Mouse (Mus musculus): ENCODE measurements at regions not wholly inside any gene's neighbourhood (a gene's known extent, or its start where the extent isn't known, plus 50 kb on each side); places are given as distances from the start of the nearest gene placed in this dataset.

DNA sequence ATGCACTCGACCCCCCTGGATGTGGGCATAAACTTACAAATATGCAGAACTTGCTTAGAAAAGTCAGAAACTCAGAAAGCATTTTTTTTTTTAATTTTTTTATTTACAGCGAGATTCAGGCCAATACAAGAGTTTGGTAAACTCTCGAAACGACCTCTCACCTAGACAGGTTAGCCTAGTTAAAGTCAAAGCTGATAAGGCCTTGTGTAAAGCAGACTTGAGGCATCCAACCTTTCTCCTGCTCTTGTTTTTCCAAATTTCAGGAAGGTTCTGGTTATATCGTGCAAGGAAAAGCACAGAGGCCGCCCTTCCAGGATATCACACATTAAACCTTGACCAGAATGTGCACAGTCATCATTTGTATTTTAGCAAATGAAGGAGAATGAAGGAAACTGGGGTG is 315.8 kb downstream of the Etnk1 start:
- no peak overlapping the region for H3K4me2 ChIP-seq (replicated peaks)
- H3K9ac ChIP-seq, result no peak overlapping the region
- DNase-seq (ENCODE audit: low spot score) (no peak), ATAC-seq (ENCODE audit: low FRiP score) (no peak)
- H3K36me3 ChIP-seq (replicated peaks; ENCODE audit: control insufficient read depth, insufficient read depth), result no peaks in the 10 kb centered on the region
- no peaks in the 10 kb centered on the region for H3K9me3 ChIP-seq (ENCODE audit: control insufficient read depth, low read length)
- no peak overlapping the region for H3K27ac ChIP-seq
- H3K27me3 ChIP-seq (ENCODE audit: control insufficient read depth, insufficient read depth, low read length), result no peaks in the 10 kb centered on the region
- no peaks in the 10 kb centered on the region for H3K4me1 ChIP-seq (replicated peaks; ENCODE audit: control insufficient read depth, insufficient read depth, low read length)
- WGBS, result 89% methylated on average over 6 of the region's 6 CpGs
- H3K4me3 ChIP-seq (replicated peaks; ENCODE audit: low read length), result no peak overlapping the region

DNA sequence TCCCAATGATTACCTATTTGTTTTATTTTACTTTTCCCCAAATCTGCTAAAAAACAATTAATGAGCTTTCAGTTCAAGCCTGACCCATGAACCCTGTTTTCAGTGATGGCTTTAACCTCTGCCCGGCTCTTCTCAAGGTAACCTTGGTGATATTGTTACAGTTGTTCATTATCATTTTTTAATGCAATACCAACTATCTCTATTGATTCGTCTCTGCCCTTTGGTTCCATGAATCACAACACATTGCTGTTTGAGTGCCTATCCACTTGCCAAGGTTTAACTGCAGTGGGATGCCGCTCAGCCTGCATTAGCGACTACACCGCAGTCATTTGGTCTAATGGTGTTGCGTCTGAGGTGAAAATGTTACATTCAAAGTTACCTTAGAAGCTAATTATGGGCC is 317.9 kb downstream of the Etnk1 start:
- H3K27ac ChIP-seq, result no peak overlapping the region
- DNase-seq (ENCODE audit: low spot score) (no peak), ATAC-seq (ENCODE audit: low FRiP score) (no peak)
- no peak overlapping the region for H3K4me2 ChIP-seq (replicated peaks)
- H3K27me3 ChIP-seq (ENCODE audit: control insufficient read depth, insufficient read depth, low read length), result no peaks in the 10 kb centered on the region
- WGBS, result 88% methylated on average over 6 of the region's 6 CpGs
- no peaks in the 10 kb centered on the region for H3K36me3 ChIP-seq (replicated peaks; ENCODE audit: control insufficient read depth, insufficient read depth)
- H3K4me1 ChIP-seq (replicated peaks; ENCODE audit: control insufficient read depth, insufficient read depth, low read length), result no peaks in the 10 kb centered on the region
- H3K9me3 ChIP-seq (ENCODE audit: control insufficient read depth, low read length), result no peaks in the 10 kb centered on the region
- no peak overlapping the region for H3K9ac ChIP-seq
- H3K4me3 ChIP-seq (replicated peaks; ENCODE audit: low read length), result no peak overlapping the region

DNA sequence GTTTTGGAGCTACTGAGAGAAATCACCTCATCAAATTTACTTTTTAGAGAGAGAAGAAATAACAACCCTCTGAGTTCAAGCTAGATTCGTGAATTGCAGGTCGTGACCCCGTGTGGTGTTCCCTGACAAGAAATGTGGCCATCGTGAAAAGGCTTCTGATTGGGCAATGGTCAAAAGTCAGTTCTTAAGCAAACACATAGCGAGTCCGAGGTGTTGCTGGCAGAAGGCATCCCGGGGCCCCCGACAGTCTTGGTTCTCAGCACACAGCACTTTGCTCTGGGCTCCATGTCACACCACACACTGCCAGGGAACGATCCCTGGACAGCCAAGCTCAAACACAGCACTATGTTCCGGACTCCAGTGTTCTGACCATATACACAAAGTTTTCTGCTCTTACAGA is 320.0 kb downstream of the Etnk1 start:
- Histone ChIP-seq H3K27ac (no peak overlapping the region), H3K4me1 (replicated peaks; ENCODE audit: control insufficient read depth, insufficient read depth, low read length) (no peaks in the 10 kb centered on the region), H3K9ac (no peak overlapping the region), H3K4me3 (replicated peaks; ENCODE audit: low read length) (no peak overlapping the region), H3K9me3 (ENCODE audit: control insufficient read depth, low read length) (no peaks in the 10 kb centered on the region), H3K27me3 (ENCODE audit: control insufficient read depth, insufficient read depth, low read length) (no peaks in the 10 kb centered on the region), H3K36me3 (replicated peaks; ENCODE audit: control insufficient read depth, insufficient read depth) (no peaks in the 10 kb centered on the region), H3K4me2 (replicated peaks) (no peak overlapping the region)
- ATAC-seq (ENCODE audit: low FRiP score), result no peak
- DNase-seq (ENCODE audit: low spot score), result no peak
- 84% methylated on average over 10 of the region's 10 CpGs for WGBS

DNA sequence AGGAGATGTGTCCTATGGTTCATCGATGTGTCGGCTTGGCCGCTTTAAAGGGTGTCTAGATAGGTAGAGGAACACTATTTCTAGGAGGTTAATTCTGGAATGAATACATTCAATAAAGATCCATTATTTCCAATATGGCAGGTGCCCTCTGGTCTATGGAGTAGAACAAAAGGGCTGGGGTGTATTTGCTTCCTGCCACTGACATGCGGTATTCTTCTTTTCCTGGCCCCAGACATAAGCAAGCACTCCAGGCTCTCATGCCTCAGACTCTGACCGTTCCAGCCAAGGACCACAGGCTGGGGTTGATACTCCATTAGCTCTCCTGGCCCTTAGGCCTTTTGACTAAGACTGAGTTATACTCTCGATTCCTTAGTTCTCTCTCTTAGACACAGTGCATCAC is 323.0 kb downstream of the Etnk1 start:
- 97% methylated on average over 6 of the region's 6 CpGs for WGBS
- no peak for ATAC-seq (ENCODE audit: low FRiP score)
- Histone ChIP-seq H3K27ac (no peak overlapping the region), H3K9ac (no peak overlapping the region), H3K4me3 (replicated peaks; ENCODE audit: low read length) (no peak overlapping the region), H3K36me3 (replicated peaks; ENCODE audit: control insufficient read depth, insufficient read depth) (no peaks in the 10 kb centered on the region), H3K9me3 (ENCODE audit: control insufficient read depth, low read length) (peaks cover 5% of the 10 kb centered on the region; the same call in 1 of the 2 replicates), H3K4me1 (replicated peaks; ENCODE audit: control insufficient read depth, insufficient read depth, low read length) (no peaks in the 10 kb centered on the region), H3K27me3 (ENCODE audit: control insufficient read depth, insufficient read depth, low read length) (no peaks in the 10 kb centered on the region), H3K4me2 (replicated peaks) (no peak overlapping the region)
- DNase-seq (ENCODE audit: low spot score), result no peak

DNA sequence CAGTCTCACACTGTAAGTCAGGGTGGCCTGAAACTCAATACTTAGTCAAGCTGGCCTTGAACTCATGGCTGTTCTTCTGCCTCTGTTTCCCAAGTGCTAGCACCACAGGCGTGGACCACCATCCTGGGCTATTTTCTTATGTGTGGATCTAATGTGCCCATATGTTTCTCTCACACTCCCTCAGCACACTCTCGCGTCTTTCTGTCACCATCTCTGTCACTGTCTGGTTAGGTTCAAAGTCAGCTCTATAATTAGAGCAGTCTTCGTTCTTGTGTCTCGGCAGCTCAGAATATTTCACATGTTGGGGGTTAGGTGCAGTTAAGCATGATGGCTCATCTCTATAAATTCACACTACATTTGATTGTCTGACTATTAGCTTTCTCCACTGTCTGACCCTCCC is 324.4 kb downstream of the Etnk1 start:
- Histone ChIP-seq H3K4me1 (replicated peaks; ENCODE audit: control insufficient read depth, insufficient read depth, low read length) (no peaks in the 10 kb centered on the region), H3K4me2 (replicated peaks) (no peak overlapping the region), H3K4me3 (replicated peaks; ENCODE audit: low read length) (no peak overlapping the region), H3K9me3 (ENCODE audit: control insufficient read depth, low read length) (peaks cover 5% of the 10 kb centered on the region; the same call in 1 of the 2 replicates), H3K27me3 (ENCODE audit: control insufficient read depth, insufficient read depth, low read length) (no peaks in the 10 kb centered on the region), H3K36me3 (replicated peaks; ENCODE audit: control insufficient read depth, insufficient read depth) (no peaks in the 10 kb centered on the region), H3K27ac (no peak overlapping the region), H3K9ac (no peak overlapping the region)
- no peak for DNase-seq (ENCODE audit: low spot score)
- WGBS, result 89% methylated on average over 5 of the region's 5 CpGs
- ATAC-seq (ENCODE audit: low FRiP score), result no peak

DNA sequence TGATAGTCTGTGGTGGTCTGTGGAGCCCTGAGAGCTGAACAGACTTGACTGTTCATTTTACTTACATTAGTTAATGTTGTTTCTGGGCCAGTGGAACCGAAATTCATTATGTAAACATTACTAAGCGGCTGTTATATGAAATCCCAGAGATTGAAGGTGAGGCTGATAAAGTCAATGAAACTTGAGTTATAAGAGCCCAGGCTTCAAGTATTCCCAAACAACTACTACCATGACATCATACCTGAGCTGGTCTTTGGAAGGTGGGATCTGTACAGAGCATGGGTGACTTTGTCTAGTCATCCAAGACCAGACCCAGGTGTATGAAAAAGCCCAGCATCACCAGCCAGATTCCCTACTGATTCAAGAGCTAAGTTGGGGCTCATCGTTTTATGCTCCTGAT is 326.5 kb downstream of the Etnk1 start:
- H3K4me1 ChIP-seq (replicated peaks; ENCODE audit: control insufficient read depth, insufficient read depth, low read length), result 0 out of 2 replicates have a peak, but pooled peaks cover under 1% of the 10 kb centered on the region
- H3K36me3 ChIP-seq (replicated peaks; ENCODE audit: control insufficient read depth, insufficient read depth), result no peaks in the 10 kb centered on the region
- peaks cover 5% of the 10 kb centered on the region; the same call in 1 of the 2 replicates for H3K9me3 ChIP-seq (ENCODE audit: control insufficient read depth, low read length)
- ATAC-seq (ENCODE audit: low FRiP score) (no peak), DNase-seq (ENCODE audit: low spot score) (no peak)
- H3K9ac ChIP-seq, result no peak overlapping the region
- H3K27ac ChIP-seq, result no peak overlapping the region
- H3K4me3 ChIP-seq (replicated peaks; ENCODE audit: low read length), result no peak overlapping the region
- H3K4me2 ChIP-seq (replicated peaks), result no peak overlapping the region
- H3K27me3 ChIP-seq (ENCODE audit: control insufficient read depth, insufficient read depth, low read length), result no peaks in the 10 kb centered on the region
- WGBS, result 97% methylated on average over 3 of the region's 3 CpGs

DNA sequence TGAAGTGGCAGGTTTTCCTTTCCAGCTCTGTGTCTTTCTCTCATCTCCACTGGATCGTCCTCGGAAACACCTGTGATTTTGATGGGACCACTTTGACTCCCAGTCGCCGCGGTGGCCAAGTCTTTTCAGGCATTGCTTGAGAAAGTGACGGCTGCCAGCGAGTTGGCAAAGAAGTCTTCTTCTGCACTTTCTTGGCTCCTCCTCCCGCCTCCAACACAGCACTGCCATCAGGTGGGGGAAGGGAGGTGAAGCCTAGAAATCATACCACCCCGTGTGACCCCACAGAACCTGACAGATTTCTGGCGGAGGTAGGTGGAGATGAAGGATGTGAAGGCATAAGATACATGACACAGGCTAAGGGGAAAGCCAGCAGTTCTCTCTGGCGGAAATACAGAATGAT is 327.3 kb downstream of the Etnk1 start:
- H3K4me1 ChIP-seq (replicated peaks; ENCODE audit: control insufficient read depth, insufficient read depth, low read length), result 0 out of 2 replicates have a peak, but pooled peaks cover 3% of the 10 kb centered on the region
- H3K4me3 ChIP-seq (replicated peaks; ENCODE audit: low read length), result no peak overlapping the region
- no peak overlapping the region for H3K4me2 ChIP-seq (replicated peaks)
- no peak for DNase-seq (ENCODE audit: low spot score)
- 90% methylated on average over 11 of the region's 11 CpGs for WGBS
- ATAC-seq (ENCODE audit: low FRiP score), result no peak
- H3K27me3 ChIP-seq (ENCODE audit: control insufficient read depth, insufficient read depth, low read length), result no peaks in the 10 kb centered on the region
- peaks cover 5% of the 10 kb centered on the region; the same call in 1 of the 2 replicates for H3K9me3 ChIP-seq (ENCODE audit: control insufficient read depth, low read length)
- H3K36me3 ChIP-seq (replicated peaks; ENCODE audit: control insufficient read depth, insufficient read depth), result no peaks in the 10 kb centered on the region
- H3K9ac ChIP-seq, result no peak overlapping the region
- H3K27ac ChIP-seq, result no peak overlapping the region

DNA sequence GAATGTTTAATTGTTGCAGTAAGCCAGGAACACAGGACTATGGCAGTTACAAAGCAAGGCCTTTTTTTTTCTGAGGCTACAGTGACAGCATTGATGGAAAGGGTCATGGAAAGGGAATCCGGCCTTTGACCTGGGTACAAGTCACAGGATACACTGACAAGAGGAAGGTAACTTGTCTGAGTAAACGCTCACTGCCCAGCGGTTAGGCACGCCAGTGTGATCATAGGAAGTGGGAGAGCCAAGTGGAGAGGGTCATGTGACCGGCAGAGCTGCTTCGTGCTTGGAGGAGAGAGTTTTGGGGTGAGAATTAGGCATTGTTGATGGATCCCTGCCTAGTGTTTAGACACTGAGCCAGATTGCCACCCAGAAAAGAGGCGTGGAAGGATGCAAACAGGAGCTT is 327.9 kb downstream of the Etnk1 start:
- WGBS, result 71% methylated on average over 7 of the region's 7 CpGs

DNA sequence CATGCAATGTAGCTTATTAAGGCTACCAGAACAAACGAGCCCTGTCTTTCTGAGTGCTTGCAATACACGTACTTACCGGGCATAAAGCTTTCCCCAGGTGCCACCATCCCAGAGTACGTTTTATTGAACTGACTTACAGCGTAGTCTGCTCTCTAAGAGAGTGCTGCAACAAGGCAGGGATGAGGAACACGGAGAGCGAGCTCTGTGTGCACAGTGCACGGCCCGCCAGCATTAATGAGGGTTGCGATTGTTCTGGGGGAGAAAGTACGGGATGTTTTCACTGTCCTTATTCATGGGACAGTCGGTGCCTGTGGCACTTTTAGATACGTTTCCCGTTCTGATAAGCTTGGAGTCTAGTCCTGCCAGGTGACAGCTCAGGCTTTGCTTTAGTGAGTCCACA is 331.7 kb downstream of the Etnk1 start:
- no peak for ATAC-seq (ENCODE audit: low FRiP score)
- no peak overlapping the region for H3K27ac ChIP-seq
- no peaks in the 10 kb centered on the region for H3K36me3 ChIP-seq (replicated peaks; ENCODE audit: control insufficient read depth, insufficient read depth)
- WGBS, result 66% methylated on average over 14 of the region's 14 CpGs
- H3K27me3 ChIP-seq (ENCODE audit: control insufficient read depth, insufficient read depth, low read length), result no peaks in the 10 kb centered on the region
- 0 out of 2 replicates have a peak, but pooled peaks cover 3% of the 10 kb centered on the region for H3K4me1 ChIP-seq (replicated peaks; ENCODE audit: control insufficient read depth, insufficient read depth, low read length)
- no peak overlapping the region for H3K9ac ChIP-seq
- H3K4me3 ChIP-seq (replicated peaks; ENCODE audit: low read length), result no peak overlapping the region
- no peaks in the 10 kb centered on the region for H3K9me3 ChIP-seq (ENCODE audit: control insufficient read depth, low read length)
- DNase-seq (ENCODE audit: low spot score), result no peak
- no peak overlapping the region for H3K4me2 ChIP-seq (replicated peaks)

More for the DNA sequence above, 327.9 kb downstream of the Etnk1 start:
- no peaks in the 10 kb centered on the region for H3K36me3 ChIP-seq (replicated peaks; ENCODE audit: control insufficient read depth, insufficient read depth)
- no peak overlapping the region for H3K27ac ChIP-seq
- H3K9me3 ChIP-seq (ENCODE audit: control insufficient read depth, low read length), result peaks cover 5% of the 10 kb centered on the region; the same call in 1 of the 2 replicates
- no peak overlapping the region for H3K4me3 ChIP-seq (replicated peaks; ENCODE audit: low read length)
- DNase-seq (ENCODE audit: low spot score), result no peak
- ATAC-seq (ENCODE audit: low FRiP score), result no peak
- H3K4me1 ChIP-seq (replicated peaks; ENCODE audit: control insufficient read depth, insufficient read depth, low read length), result 0 out of 2 replicates have a peak, but pooled peaks cover 3% of the 10 kb centered on the region
- H3K9ac ChIP-seq, result no peak overlapping the region
- H3K4me2 ChIP-seq (replicated peaks), result no peak overlapping the region
- no peaks in the 10 kb centered on the region for H3K27me3 ChIP-seq (ENCODE audit: control insufficient read depth, insufficient read depth, low read length)
